Mouse (Mus musculus) spleen, postnatal 0 days (tissue): ENCODE data around the gene Pdcd11. TPM values are rescaled to one million over a fixed set of nuclear protein-coding genes. Genes with fewer than 3 reads are reported as not detected.

ENCODE experiments used
- polyA plus RNA-seq: library from polyadenylated mRNA; unstranded; fragments of >200 nt; fragmentation: Nextera tagmentation; extraction: Ambion mirVana; gene quantifications from 2 replicates; pipeline ENCODE4 v1.2.1, GENCODE M21; 2015

The Pdcd11 gene
- polyA plus RNA-seq: 7.0 and 7.4 TPM in 2 replicates

GRCm38 (mm10) chr19:47090550-47091156, at the start of gene Pdcd11, which contains the start of gene Usmg5:
TSS of gene Pdcd11 (plus strand) at chr19:47090768.
TSS of gene Usmg5 (minus strand) at chr19:47090647.

GRCm38 (mm10) chr19:47050271-47051032, 40.1 kb upstream of the Pdcd11 start, which contains the start of gene Pcgf6:
TSS of gene Pcgf6 (minus strand) at chr19:47050906.

GRCm38 (mm10) chr19:47067096-47067882, 23.3 kb upstream of the Pdcd11 start, which contains the start of gene Taf5:
TSS of gene Taf5 (plus strand) at chr19:47067746.

GRCm38 (mm10) chr19:47137771-47138421, 47.3 kb downstream of the Pdcd11 start, which contains the start of gene Calhm2:
TSS of gene Calhm2 (minus strand) at chr19:47138294.

GRCm38 (mm10) chr19:47144154-47144553, 53.6 kb downstream of the Pdcd11 start, which contains the start of gene Calhm1:
TSS of gene Calhm1 (minus strand) at chr19:47144254.

GRCm38 (mm10) chr19:47157664-47158063, 67.1 kb downstream of the Pdcd11 start, which contains the start of gene Calhm3:
TSS of gene Calhm3 (minus strand) at chr19:47157764.

GRCm38 (mm10) chr19:47178431-47179271, 88.1 kb downstream of the Pdcd11 start, which contains the start of gene Neurl1a:
TSS of gene Neurl1a (plus strand) at chr19:47178820.

Other genes with a start within 250 kb of the Pdcd11 start
- gene Ina, start 76.1 kb upstream of the Pdcd11 start, polyA plus RNA-seq: not detected in 2 replicates
- gene Nt5c2, start 75.6 kb upstream of the Pdcd11 start, polyA plus RNA-seq: 72.4 and 77.8 TPM in 2 replicates
- 10.7 and 11.0 TPM in 2 replicates for gene Pcgf6, start 39.9 kb upstream of the Pdcd11 start, polyA plus RNA-seq
- 5.3 and 6.0 TPM in 2 replicates for gene Taf5, start 23.0 kb upstream of the Pdcd11 start, polyA plus RNA-seq
- 862 and 952 TPM in 2 replicates for gene Usmg5, start 121 bp upstream of the Pdcd11 start, polyA plus RNA-seq
- 4.7 and 5.6 TPM in 2 replicates for gene Calhm2, start 47.5 kb downstream of the Pdcd11 start, polyA plus RNA-seq
- not detected in 2 replicates for gene Calhm1, start 53.5 kb downstream of the Pdcd11 start, polyA plus RNA-seq
- not detected in 2 replicates for gene Calhm3, start 67.0 kb downstream of the Pdcd11 start, polyA plus RNA-seq
- gene Neurl1a, start 88.1 kb downstream of the Pdcd11 start, polyA plus RNA-seq: 0.96 and 1.4 TPM in 2 replicates